Mouse (Mus musculus) liver, embryonic 14.5 days (tissue): ENCODE measurements around the gene Fancg.

Experiments used
- CTCF ChIP-seq: IDR thresholded peaks from 2 replicates; pipeline ENCODE4 v1.5.1; 2016; ENCODE audit warnings: antibody characterized with exemption, low read depth, control low read depth
- EP300 ChIP-seq: IDR thresholded peaks from 2 replicates; pipeline ENCODE4 v1.6.1; 2016; ENCODE audit warnings: antibody characterized with exemption, low read depth

DNA sequence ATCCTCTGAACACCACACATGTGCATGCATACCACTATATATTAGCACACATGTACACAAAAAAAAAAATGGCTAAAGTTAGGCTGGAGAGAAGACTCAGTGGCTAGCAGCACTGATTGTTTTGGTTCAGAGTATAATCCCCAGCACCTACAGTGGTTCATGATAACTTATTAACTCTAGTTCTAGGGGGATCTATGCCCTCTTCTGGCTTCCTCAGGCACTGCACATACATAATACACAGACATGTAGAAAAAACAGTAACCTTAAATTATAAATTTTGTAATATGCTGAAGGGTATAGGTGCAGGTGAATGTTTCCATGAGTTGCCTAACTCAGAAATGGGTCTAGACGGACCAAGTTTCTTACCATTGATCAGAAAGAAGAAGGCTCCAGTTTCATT, 22.0 kb downstream of the Fancg start:
- TF ChIP-seq CTCF (no peak), EP300 (no peak)
